Mouse (Mus musculus) brain, embryonic 18.5 days (tissue): ENCODE data around the gene Dlgap1.
"Not testable (repeated sequence)": the region's sequence is repeated elsewhere in the genome, so short reads cannot be mapped to it uniquely, and the experiment has no call there.

Source experiments
- DNase-seq: peaks from one replicate; pipeline ENCODE4 v3.0.0-alpha.2; 2012; ENCODE audit warnings: low read depth, low spot score

The Dlgap1 gene

GRCm38 (mm10) chr17:70521971-70522370 lies 553.1 kb downstream of the Dlgap1 start:
- DNase-seq: peak; percentile 42

GRCm38 (mm10) chr17:70525990-70526389 lies 557.1 kb downstream of the Dlgap1 start:
- no peak for DNase-seq

GRCm38 (mm10) chr17:70527101-70527500 lies 558.2 kb downstream of the Dlgap1 start:
- no peak for DNase-seq

GRCm38 (mm10) chr17:70528196-70529187 lies 559.6 kb downstream of the Dlgap1 start:
- DNase-seq: no peak

- no peak for DNase-seq
These were observed 565.4 kb downstream of the Dlgap1 start for GRCm38 (mm10) chr17:70534321-70534720.

GRCm38 (mm10) chr17:70541816-70542215 lies 572.9 kb downstream of the Dlgap1 start:
- DNase-seq: no peak

GRCm38 (mm10) chr17:70550793-70551192 lies 581.9 kb downstream of the Dlgap1 start:
- DNase-seq: no peak

GRCm38 (mm10) chr17:70561547-70561946 lies 592.7 kb downstream of the Dlgap1 start:
- no peak for DNase-seq

- no peak for DNase-seq
These were observed 602.0 kb downstream of the Dlgap1 start for GRCm38 (mm10) chr17:70570848-70571247.

GRCm38 (mm10) chr17:70583042-70583441 lies 614.2 kb downstream of the Dlgap1 start:
- DNase-seq: no peak

GRCm38 (mm10) chr17:70586735-70587425 lies 618.0 kb downstream of the Dlgap1 start:
- DNase-seq: no peak

- DNase-seq: not testable (repeated sequence)
These were observed 619.2 kb downstream of the Dlgap1 start for GRCm38 (mm10) chr17:70587975-70588630.

GRCm38 (mm10) chr17:70588691-70589090 lies 619.8 kb downstream of the Dlgap1 start:
- no peak for DNase-seq

- no peak for DNase-seq
These were observed 620.3 kb downstream of the Dlgap1 start for GRCm38 (mm10) chr17:70589140-70589539.

- DNase-seq: no peak
These were observed 621.6 kb downstream of the Dlgap1 start for GRCm38 (mm10) chr17:70590506-70590905.

- DNase-seq: no peak
These were observed 625.4 kb downstream of the Dlgap1 start for GRCm38 (mm10) chr17:70594277-70594676.

- DNase-seq: no peak
These were observed 627.5 kb downstream of the Dlgap1 start for GRCm38 (mm10) chr17:70596326-70596725.

- no peak for DNase-seq
These were observed 631.6 kb downstream of the Dlgap1 start for GRCm38 (mm10) chr17:70600462-70600861.

GRCm38 (mm10) chr17:70602051-70602450 lies 633.2 kb downstream of the Dlgap1 start:
- DNase-seq: no peak

GRCm38 (mm10) chr17:70605659-70606058 lies 636.8 kb downstream of the Dlgap1 start:
- no peak for DNase-seq

GRCm38 (mm10) chr17:70612171-70612570 lies 643.3 kb downstream of the Dlgap1 start:
- DNase-seq: no peak

- no peak for DNase-seq
These were observed 645.0 kb downstream of the Dlgap1 start for GRCm38 (mm10) chr17:70613897-70614296.
